Mouse (Mus musculus): ENCODE data around the gene Dbf4. TPM values are rescaled to one million over a fixed set of nuclear protein-coding genes. Genes with fewer than 3 reads are reported as not detected.

Dbf4 gene
- total and polyA plus RNA-seq, 3 experiments = 2.1 to 6.2 (median 5.7) TPM

DNA sequence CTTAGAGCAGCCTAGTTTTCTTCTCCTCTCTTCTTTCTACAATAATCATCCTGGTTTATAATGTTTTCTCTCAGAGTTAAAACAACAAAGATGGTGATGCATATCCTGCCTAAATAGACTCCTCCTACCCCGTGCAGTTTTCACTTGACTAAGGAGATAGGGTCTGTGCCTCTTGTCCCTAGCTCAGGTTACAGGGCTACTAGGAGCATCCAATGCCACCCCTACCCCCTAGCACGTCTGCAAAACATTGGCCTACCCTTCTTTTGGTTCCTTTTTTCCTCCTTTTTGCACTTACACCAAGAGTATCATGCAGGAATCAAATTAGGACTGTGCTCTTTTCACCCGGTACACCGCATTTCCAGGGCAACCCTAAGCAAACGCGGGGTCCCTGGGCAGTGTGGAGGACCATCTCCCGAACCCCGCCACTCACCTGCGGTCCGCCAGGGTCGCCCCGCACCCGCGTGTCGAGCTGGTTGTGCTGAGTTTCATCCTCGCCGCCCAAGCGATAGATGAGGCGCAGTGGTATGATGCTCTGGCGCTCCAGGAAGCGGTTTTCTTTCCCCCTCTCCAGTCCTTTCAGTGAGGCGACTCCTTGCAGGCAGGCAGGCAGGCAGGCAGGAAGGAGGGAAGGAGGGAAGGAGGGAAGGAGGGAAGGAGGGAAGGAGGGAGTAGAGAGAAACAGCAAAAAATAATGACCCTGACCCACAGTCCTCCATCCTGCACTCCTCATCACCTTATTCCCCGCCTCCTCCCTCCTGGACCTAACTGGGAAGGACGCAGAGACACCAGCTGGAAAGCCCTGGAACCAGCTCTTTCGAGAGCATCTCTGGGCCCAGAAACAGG is 55.5 kb downstream of the Dbf4 start:
- DNase-seq = no peak

DNA sequence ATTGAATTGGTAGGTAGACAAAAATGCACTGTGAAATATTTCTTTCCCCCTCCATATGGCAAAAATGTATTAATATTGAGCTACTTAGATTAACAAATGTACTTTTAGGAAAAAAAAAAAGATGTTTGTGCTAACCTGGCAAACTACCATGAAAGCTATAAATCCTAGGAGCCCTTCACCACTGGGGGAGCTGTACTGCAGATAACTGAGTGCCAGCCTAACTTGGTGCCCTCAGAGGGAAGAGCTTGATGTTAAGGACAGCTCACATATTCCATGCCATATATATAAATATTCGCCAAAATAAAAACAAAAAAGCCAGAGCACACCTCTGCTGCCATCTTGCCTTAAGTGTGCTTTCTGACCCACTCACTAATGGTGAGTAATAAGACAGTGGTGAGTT is 60.2 kb downstream of the Dbf4 start:
- no peak for DNase-seq

DNA sequence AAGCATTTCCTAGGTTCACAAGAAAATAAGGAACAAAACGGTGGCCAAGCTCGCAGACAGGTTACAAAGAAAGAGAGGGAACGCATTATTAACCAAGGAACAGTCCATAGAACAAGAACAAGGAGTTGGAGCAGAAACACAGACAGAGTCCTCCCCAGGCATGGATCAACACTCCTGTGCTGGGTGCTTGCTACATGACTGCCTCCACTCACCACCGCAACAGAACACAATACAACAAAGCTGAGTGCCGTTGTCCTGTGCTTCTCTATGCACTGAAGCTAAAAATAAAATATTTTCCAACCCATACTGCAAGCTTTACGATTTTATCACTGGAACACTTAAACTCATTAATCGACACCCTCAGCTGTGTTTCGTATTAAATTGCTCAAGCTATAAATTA is 64.8 kb downstream of the Dbf4 start:
- no peak for DNase-seq

DNA sequence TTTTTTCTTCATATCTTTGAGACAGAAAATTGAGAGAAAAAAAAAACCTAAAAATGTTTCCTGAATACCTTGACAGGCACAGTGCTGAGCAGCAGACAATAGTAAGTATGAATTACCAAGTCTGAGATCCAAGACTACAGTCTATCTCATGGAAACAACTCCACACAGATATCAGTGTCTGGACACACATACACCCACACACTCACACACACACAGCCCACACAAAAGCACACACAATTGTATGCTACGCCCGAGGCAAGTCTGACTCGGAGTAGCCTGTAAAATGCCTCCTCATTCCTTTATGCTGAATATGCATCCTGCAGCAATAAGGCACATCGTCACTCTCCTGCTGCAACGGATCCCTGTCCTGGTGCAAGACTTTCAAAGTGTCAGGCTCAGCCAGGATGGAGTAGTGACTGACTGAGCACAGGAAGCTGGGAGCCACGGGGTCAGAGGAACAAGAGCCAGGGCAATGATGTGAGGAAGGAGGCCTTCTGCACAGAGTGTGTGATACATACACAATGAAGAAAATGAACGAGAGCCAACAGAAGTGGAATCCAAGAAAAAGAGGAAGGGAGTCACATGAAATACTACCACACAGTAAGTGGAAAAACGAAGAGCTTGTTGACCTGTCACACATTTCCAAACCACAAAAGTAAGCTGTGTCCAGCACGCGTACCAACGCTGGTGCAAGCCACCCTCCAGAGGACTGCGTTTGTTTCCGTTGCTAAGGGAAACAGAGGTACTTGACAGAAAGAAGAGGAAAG is 65.4 kb downstream of the Dbf4 start:
- DNase-seq = no peak

DNA sequence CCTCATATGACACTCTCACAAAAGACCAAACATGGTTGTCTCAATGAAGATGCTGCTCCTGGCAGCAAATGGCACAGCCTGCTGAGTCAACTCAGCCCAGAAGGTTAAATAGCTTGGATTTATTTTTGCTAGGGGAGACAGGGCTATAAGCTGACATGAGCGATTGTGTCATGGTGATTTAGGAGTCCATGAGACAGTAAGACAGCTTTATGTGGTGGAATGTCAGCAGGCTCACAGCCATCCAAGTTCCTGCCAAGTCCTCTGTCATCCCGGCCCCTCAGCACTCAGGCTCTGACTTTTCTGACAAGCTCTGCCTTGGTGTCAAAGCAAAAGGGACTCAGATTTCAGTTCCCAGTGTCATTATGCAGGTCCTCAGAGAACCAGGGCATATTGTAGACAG is 66.2 kb downstream of the Dbf4 start:
- peak; percentile 79 for DNase-seq

DNA sequence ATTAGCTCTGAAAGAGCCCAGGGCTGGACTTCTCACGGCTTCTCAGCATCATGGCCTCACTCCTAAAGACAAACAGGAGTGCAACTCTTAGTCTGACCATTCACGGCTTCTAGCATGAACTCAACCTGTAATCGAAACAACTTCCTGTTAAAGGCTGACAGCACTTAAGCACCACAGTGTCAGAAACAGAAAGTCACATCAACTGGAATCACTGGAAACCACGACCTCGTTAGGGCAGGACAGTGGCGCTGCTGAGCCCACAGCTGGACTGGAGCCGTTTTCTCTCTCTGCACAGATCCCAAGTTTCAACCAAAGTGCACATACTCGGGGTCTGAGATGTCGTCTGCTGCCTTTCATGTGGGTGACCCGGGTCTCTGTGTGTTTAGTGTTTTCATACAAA is 73.0 kb downstream of the Dbf4 start:
- DNase-seq = no peak

Other genes with a start within 250 kb of the Dbf4 start
- gene Adam22, start 54.6 kb downstream of the Dbf4 start, total RNA-seq (2021) = 1 to 10 TPM; 2.5 to 3.9 TPM
- 0.37 and 0.95 TPM in 2 replicates for gene Adam22, start 54.6 kb downstream of the Dbf4 start, polyA plus RNA-seq (2012; rRNA removed)
- gene Slc25a40, start 134 bp upstream of the Dbf4 start, total RNA-seq (2021) = 10 to 100 TPM in 1 of 2 experiments, 1 to 10 TPM in 1; 8.9 to 11.3 TPM
- gene Slc25a40, start 134 bp upstream of the Dbf4 start, polyA plus RNA-seq (2012; rRNA removed) = 1.7 and 1.8 TPM in 2 replicates
- 1 to 10 TPM; 3.8 to 6.0 TPM for gene Rundc3b, start 200.2 kb upstream of the Dbf4 start, total RNA-seq (2021)
- 1.8 and 1.9 TPM in 2 replicates for gene Rundc3b, start 200.2 kb upstream of the Dbf4 start, polyA plus RNA-seq (2012; rRNA removed)
- 10 to 100 TPM; 31.4 to 67.3 TPM for gene Abcb1a, start 237.4 kb upstream of the Dbf4 start, total RNA-seq (2021)
- gene Abcb1a, start 237.4 kb upstream of the Dbf4 start, polyA plus RNA-seq (2012; rRNA removed) = 2.1 TPM in 2 replicates

All from adrenal gland, adult 2 months (tissue).